Mouse (Mus musculus): ENCODE data around the gene Ppp1r9a.
"Not testable (repeated sequence)": the region's sequence is repeated elsewhere in the genome, so short reads cannot be mapped to it uniquely, and the experiment has no call there.

Ppp1r9a gene

GRCm38 (mm10) chr6:4904055-4904450, 1.3 kb downstream of the Ppp1r9a start:
- Histone ChIP-seq H3K27me3 (ENCODE audit: insufficient read depth, low read length) (no peaks in the 10 kb centered on the region), H3K9me3 (ENCODE audit: low read length) (no peaks in the 10 kb centered on the region), H3K4me1 (replicated peaks; ENCODE audit: low read depth, low read length) (peaks cover 38% of the 10 kb centered on the region), H3K36me3 (ENCODE audit: insufficient read depth, low read length) (peaks cover 14% of the 10 kb centered on the region), H3K4me3 (replicated peaks; ENCODE audit: low read length) (peak overlapping the region; percentile 86)
- TF ChIP-seq NANOG (IDR thresholded peaks at IDR 0.05; ENCODE audit: borderline replicate concordance, low read length) (no peak), POU5F1 (IDR thresholded peaks at IDR 0.05; ENCODE audit: borderline replicate concordance, low read length) (no peak), CTCF (conservative IDR thresholded peaks at IDR 0.05; ENCODE audit: low read length) (no peak)

DNA sequence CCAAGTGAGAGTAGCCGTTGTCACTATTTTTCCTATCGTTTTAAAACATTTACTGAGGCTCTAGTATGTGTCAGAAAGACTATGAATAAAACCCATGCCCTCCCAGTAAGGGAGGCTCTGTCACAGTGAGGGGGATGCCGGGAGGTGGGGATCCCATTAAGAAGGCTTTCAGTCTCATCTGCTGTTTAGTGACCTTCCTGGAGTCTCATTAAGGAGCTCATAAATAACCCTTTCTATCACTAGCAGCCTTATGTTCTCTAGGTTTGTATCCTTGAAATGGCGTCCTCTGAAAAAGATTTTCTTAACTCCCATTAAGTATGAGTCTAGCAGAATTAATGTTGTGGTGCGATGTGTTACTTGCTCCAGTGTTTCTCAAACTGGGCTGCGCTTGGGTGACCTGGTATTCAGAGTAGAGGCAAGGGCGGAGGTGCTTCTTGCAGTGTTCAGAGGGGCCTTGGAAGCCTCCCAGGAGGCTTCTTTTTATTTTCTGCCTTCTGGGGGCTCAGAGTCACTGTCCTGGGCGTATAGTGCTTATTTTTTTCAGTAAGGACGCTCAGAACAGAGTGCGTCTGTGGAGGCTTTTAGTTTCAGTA, 7.4 kb downstream of the Ppp1r9a start:
- no peaks in the 10 kb centered on the region for H3K27me3 ChIP-seq (ENCODE audit: insufficient read depth, low read length)
- peaks cover 14% of the 10 kb centered on the region for H3K36me3 ChIP-seq (ENCODE audit: insufficient read depth, low read length)
- TF ChIP-seq POU5F1 (IDR thresholded peaks at IDR 0.05; ENCODE audit: borderline replicate concordance, low read length) (no peak), NANOG (IDR thresholded peaks at IDR 0.05; ENCODE audit: borderline replicate concordance, low read length) (no peak), CTCF (conservative IDR thresholded peaks at IDR 0.05; ENCODE audit: low read length) (no peak)
- no peak overlapping the region for H3K4me3 ChIP-seq (replicated peaks; ENCODE audit: low read length)
- H3K9me3 ChIP-seq (ENCODE audit: low read length), result no peaks in the 10 kb centered on the region
- peaks cover 52% of the 10 kb centered on the region for H3K4me1 ChIP-seq (replicated peaks; ENCODE audit: low read depth, low read length)

GRCm38 (mm10) chr6:4918470-4918869, 15.8 kb downstream of the Ppp1r9a start:
- peaks cover 39% of the 10 kb centered on the region for H3K9me3 ChIP-seq (ENCODE audit: low read length)
- TF ChIP-seq POU5F1 (IDR thresholded peaks at IDR 0.05; ENCODE audit: borderline replicate concordance, low read length) (no peak), NANOG (IDR thresholded peaks at IDR 0.05; ENCODE audit: borderline replicate concordance, low read length) (no peak), CTCF (conservative IDR thresholded peaks at IDR 0.05; ENCODE audit: low read length) (no peak)
- peaks cover 49% of the 10 kb centered on the region for H3K36me3 ChIP-seq (ENCODE audit: insufficient read depth, low read length)
- peaks cover 11% of the 10 kb centered on the region for H3K4me1 ChIP-seq (replicated peaks; ENCODE audit: low read depth, low read length)
- H3K27me3 ChIP-seq (ENCODE audit: insufficient read depth, low read length), result no peaks in the 10 kb centered on the region
- no peak overlapping the region for H3K4me3 ChIP-seq (replicated peaks; ENCODE audit: low read length)

DNA sequence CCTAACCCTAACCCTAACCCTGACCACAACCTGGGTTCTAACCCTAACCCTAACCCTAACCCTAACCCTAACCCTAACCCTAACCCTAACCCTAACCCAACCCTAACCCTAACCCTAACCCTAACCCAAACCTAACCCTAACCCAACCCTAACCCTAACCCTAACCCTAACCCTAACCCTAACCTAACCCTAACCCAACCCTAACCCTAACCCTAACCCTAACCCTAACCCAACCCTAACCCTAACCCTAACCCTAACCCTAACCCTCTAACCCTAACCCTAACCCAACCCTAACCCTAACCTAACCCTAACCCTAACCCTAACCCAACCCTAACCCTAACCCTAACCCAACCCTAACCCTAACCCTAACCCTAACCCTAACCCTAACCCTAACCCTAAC, 21.1 kb downstream of the Ppp1r9a start:
- not testable (repeated sequence) for H3K4me3 ChIP-seq (replicated peaks; ENCODE audit: low read length); H3K4me1 ChIP-seq (replicated peaks; ENCODE audit: low read depth, low read length); H3K27me3 ChIP-seq (ENCODE audit: insufficient read depth, low read length)
- peaks cover 91% of the 10 kb centered on the region for H3K9me3 ChIP-seq (ENCODE audit: low read length)
- peaks cover 69% of the 10 kb centered on the region for H3K36me3 ChIP-seq (ENCODE audit: insufficient read depth, low read length)

DNA sequence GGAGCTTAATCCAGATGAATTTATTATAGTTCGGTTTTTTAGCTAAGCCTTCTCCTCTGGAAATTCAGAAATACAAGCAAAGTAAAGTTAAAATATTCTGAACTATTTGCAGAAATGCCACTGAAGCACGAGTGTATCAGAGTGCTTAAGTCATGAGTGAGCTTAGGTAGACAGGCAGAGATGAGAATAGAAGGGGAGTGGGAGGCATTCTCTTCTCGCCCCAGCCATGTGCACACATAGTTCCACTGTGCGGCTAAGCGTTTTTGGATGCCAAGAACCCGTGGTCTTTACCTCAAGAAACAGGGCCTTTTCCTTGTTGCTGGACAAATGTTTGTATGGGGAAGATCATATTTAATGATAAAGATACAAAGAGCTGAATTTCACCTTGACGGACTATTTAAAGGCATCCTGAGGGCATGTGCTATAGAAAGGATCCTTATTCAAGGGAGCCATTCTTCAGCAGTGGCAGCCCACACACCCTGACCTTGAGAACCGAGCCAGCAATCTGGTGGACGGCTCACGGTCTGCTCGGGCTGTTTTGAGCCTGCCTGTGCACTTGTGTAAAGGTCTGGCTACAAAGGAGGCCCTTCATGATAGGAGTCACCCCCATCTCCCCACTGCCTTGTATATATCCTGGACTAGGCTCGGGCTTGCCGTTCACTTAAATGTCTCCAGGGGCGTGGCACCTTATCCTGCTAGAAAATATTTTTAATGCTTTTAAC, 23.4 kb downstream of the Ppp1r9a start:
- Histone ChIP-seq H3K4me1 (replicated peaks; ENCODE audit: low read depth, low read length) (no peaks in the 10 kb centered on the region; the same call in 1 of the 2 replicates), H3K4me3 (replicated peaks; ENCODE audit: low read length) (no peak overlapping the region), H3K27me3 (ENCODE audit: insufficient read depth, low read length) (no peaks in the 10 kb centered on the region), H3K9me3 (ENCODE audit: low read length) (peaks cover 93% of the 10 kb centered on the region), H3K36me3 (ENCODE audit: insufficient read depth, low read length) (peaks cover 65% of the 10 kb centered on the region)
- TF ChIP-seq CTCF (conservative IDR thresholded peaks at IDR 0.05; ENCODE audit: low read length) (no peak), POU5F1 (IDR thresholded peaks at IDR 0.05; ENCODE audit: borderline replicate concordance, low read length) (no peak), NANOG (IDR thresholded peaks at IDR 0.05; ENCODE audit: borderline replicate concordance, low read length) (no peak)

DNA sequence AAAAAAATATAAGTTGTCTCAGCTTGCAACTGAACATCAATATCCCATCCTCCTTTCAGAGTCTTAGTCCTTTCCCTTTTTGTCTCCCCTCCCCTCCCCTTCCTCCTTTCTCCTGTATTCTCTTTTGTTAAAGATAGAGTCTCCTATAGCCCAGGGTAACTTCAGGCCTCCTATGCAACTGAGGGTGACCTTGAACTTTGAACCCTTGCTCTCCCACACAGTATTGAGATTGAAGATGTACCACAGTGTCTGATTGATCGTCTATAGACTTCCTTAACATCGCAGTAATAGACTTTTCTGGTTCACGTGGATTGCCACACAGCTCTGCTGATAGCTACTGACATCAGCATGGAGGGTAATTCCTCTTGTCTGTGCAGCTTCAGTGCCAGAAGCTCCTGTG, 27.6 kb downstream of the Ppp1r9a start:
- H3K9me3 ChIP-seq (ENCODE audit: low read length), result peaks cover 58% of the 10 kb centered on the region
- TF ChIP-seq CTCF (conservative IDR thresholded peaks at IDR 0.05; ENCODE audit: low read length) (no peak), POU5F1 (IDR thresholded peaks at IDR 0.05; ENCODE audit: borderline replicate concordance, low read length) (no peak), NANOG (IDR thresholded peaks at IDR 0.05; ENCODE audit: borderline replicate concordance, low read length) (no peak)
- peaks cover under 1% of the 10 kb centered on the region for H3K4me1 ChIP-seq (replicated peaks; ENCODE audit: low read depth, low read length)

DNA sequence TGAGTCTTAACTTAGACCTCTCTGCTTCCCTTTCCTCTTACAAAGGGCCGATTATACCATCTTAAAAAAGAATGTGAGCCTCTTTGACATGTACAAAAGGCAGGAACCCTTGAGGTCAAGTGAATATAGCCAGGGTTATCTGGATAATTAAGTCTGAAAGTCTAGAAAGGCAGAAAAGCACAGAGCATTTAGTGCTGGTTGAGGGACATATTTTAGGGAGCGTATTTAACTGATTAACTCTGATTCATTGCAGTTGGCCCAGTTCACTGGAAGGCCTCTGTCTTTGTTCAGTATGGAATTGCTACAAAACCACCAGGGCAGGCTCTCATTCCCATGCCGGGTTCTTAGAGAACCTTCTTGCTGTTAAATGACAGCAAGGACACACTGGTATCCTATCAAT, 36.2 kb downstream of the Ppp1r9a start:
- TF ChIP-seq NANOG (IDR thresholded peaks at IDR 0.05; ENCODE audit: borderline replicate concordance, low read length), result no peak
- TF ChIP-seq CTCF (conservative IDR thresholded peaks at IDR 0.05; ENCODE audit: low read length), result no peak
- TF ChIP-seq POU5F1 (IDR thresholded peaks at IDR 0.05; ENCODE audit: borderline replicate concordance, low read length), result no peak
- Histone ChIP-seq H3K9me3 (ENCODE audit: low read length) (no peaks in the 10 kb centered on the region), H3K27me3 (ENCODE audit: insufficient read depth, low read length) (no peaks in the 10 kb centered on the region), H3K4me1 (replicated peaks; ENCODE audit: low read depth, low read length) (peaks cover 13% of the 10 kb centered on the region), H3K36me3 (ENCODE audit: insufficient read depth, low read length) (no peaks in the 10 kb centered on the region), H3K4me3 (replicated peaks; ENCODE audit: low read length) (no peak overlapping the region)

More for the DNA sequence above, 27.6 kb downstream of the Ppp1r9a start:
- Histone ChIP-seq H3K27me3 (ENCODE audit: insufficient read depth, low read length) (no peaks in the 10 kb centered on the region), H3K36me3 (ENCODE audit: insufficient read depth, low read length) (peaks cover 36% of the 10 kb centered on the region), H3K4me3 (replicated peaks; ENCODE audit: low read length) (no peak overlapping the region)

- H3K36me3 ChIP-seq (ENCODE audit: insufficient read depth, low read length), result no peaks in the 10 kb centered on the region
- H3K4me1 ChIP-seq (replicated peaks; ENCODE audit: low read depth, low read length), result peaks cover 13% of the 10 kb centered on the region
- H3K4me3 ChIP-seq (replicated peaks; ENCODE audit: low read length), result no peak overlapping the region
- H3K9me3 ChIP-seq (ENCODE audit: low read length), result no peaks in the 10 kb centered on the region
- no peaks in the 10 kb centered on the region for H3K27me3 ChIP-seq (ENCODE audit: insufficient read depth, low read length)
- TF ChIP-seq CTCF (conservative IDR thresholded peaks at IDR 0.05; ENCODE audit: low read length) (no peak), POU5F1 (IDR thresholded peaks at IDR 0.05; ENCODE audit: borderline replicate concordance, low read length) (no peak), NANOG (IDR thresholded peaks at IDR 0.05; ENCODE audit: borderline replicate concordance, low read length) (no peak)
These were observed 37.4 kb downstream of the Ppp1r9a start for GRCm38 (mm10) chr6:4940086-4940485.

GRCm38 (mm10) chr6:4940639-4941038, 37.9 kb downstream of the Ppp1r9a start:
- no peak for TF ChIP-seq POU5F1 (IDR thresholded peaks at IDR 0.05; ENCODE audit: borderline replicate concordance, low read length)
- TF ChIP-seq NANOG (IDR thresholded peaks at IDR 0.05; ENCODE audit: borderline replicate concordance, low read length), result no peak
- no peak for TF ChIP-seq CTCF (conservative IDR thresholded peaks at IDR 0.05; ENCODE audit: low read length)
- H3K4me1 ChIP-seq (replicated peaks; ENCODE audit: low read depth, low read length), result peaks cover 9% of the 10 kb centered on the region
- H3K36me3 ChIP-seq (ENCODE audit: insufficient read depth, low read length), result no peaks in the 10 kb centered on the region
- H3K4me3 ChIP-seq (replicated peaks; ENCODE audit: low read length), result no peak overlapping the region
- no peaks in the 10 kb centered on the region for H3K9me3 ChIP-seq (ENCODE audit: low read length)
- H3K27me3 ChIP-seq (ENCODE audit: insufficient read depth, low read length), result no peaks in the 10 kb centered on the region

Data from E14TG2a.4 (cell line).